In genomic region chr3:75942303-75943060, GRCm38 (mm10) we compare ENCODE assay signal across 8 mouse cellular contexts. TPM values are rescaled to one million over a fixed set of nuclear protein-coding genes. Genes with fewer than 3 reads are reported as not detected.
DNase-seq lines count a peak whose midpoint lies in the region; ATAC-seq and TF ChIP-seq lines count a peak whose summit lies in the region.

No protein-coding gene starts in this region.

- peak overlapping the region; percentile 47 for H3K27ac ChIP-seq in heart, embryonic 12.5 days (ENCODE audit: poor library complexity, severe bottlenecking)
- no peak overlapping the region for H3K27ac ChIP-seq in heart, adult 2 months
- peak overlapping the region; percentile 46; the same call in 1 of the 2 replicates for H3K27ac ChIP-seq in stomach, embryonic 16.5 days (ENCODE audit: low read length)

- TF ChIP-seq CTCF in heart, adult 2 months (IDR thresholded peaks at IDR 0.05), result no peak

- peaks cover 8% of the 10 kb centered on the region for H3K36me3 ChIP-seq in heart, embryonic 12.5 days
- no peaks in the 10 kb centered on the region; the same call in 1 of the 2 replicates for H3K36me3 ChIP-seq in heart, adult 2 months (ENCODE audit: control insufficient read depth, insufficient read depth, low read length)
- no peaks in the 10 kb centered on the region for H3K36me3 ChIP-seq in stomach, embryonic 16.5 days (ENCODE audit: control insufficient read depth, insufficient read depth, low read length)

- ATAC-seq in heart, embryonic 12.5 days (ENCODE audit: insufficient number of reproducible peaks, low FRiP score), result peak; percentile 72
- ATAC-seq in stomach, embryonic 16.5 days (ENCODE audit: insufficient read depth, low FRiP score), result peak; percentile 73; the same call in 1 of the 2 replicates

- H3K4me1 ChIP-seq in heart, embryonic 12.5 days (replicated peaks), result peaks cover 24% of the 10 kb centered on the region
- H3K4me1 ChIP-seq in heart, adult 2 months (ENCODE audit: control insufficient read depth, insufficient read depth, low read length), result peaks cover 1% of the 10 kb centered on the region
- peaks cover 15% of the 10 kb centered on the region for H3K4me1 ChIP-seq in stomach, embryonic 16.5 days (ENCODE audit: control insufficient read depth, insufficient read depth, low read length)

- H3K9ac ChIP-seq in heart, embryonic 12.5 days, result no peak overlapping the region
- no peak overlapping the region for H3K9ac ChIP-seq in heart, adult 2 months (ENCODE audit: low read depth, low read length)
- H3K9ac ChIP-seq in stomach, embryonic 16.5 days (ENCODE audit: low read length), result no peak overlapping the region

- intact Hi-C loops in heart, adult 2 months (cut with DNase I), result no loop called here
- intact Hi-C loops in left cerebral cortex, postnatal 14 days (cut with DNase I), result no loop called here

- no peaks in the 10 kb centered on the region for H3K9me3 ChIP-seq in heart, embryonic 12.5 days (replicated peaks)
- no peaks in the 10 kb centered on the region for H3K9me3 ChIP-seq in stomach, embryonic 16.5 days (replicated peaks; ENCODE audit: control insufficient read depth, low read length)

- no peaks in the 10 kb centered on the region for H3K27me3 ChIP-seq in heart, embryonic 12.5 days (replicated peaks)
- no peaks in the 10 kb centered on the region for H3K27me3 ChIP-seq in heart, adult 2 months (ENCODE audit: control insufficient read depth, insufficient read depth, low read length)
- H3K27me3 ChIP-seq in stomach, embryonic 16.5 days (ENCODE audit: control insufficient read depth, insufficient read depth, low read length), result no peaks in the 10 kb centered on the region

- no peak overlapping the region for H3K4me3 ChIP-seq in heart, embryonic 12.5 days
- H3K4me3 ChIP-seq in heart, adult 2 months, result no peak overlapping the region
- H3K4me3 ChIP-seq in stomach, embryonic 16.5 days (replicated peaks; ENCODE audit: low read length), result no peak overlapping the region

- H3K79me2 ChIP-seq in heart, adult 2 months (replicated peaks; ENCODE audit: control insufficient read depth, insufficient read depth, low read length), result peaks cover 3% of the 10 kb centered on the region

- no peak for DNase-seq in heart, adult 2 months
- peak; percentile 4 for DNase-seq in ovary, postnatal 36 days (ENCODE audit: low spot score)
- no peak for DNase-seq in ovary, adult 18-20 months (ENCODE audit: low spot score)
- peak; percentile 28 to 51 for DNase-seq in left cerebral cortex, postnatal 14 days (ENCODE audit: low spot score in 2 of 2)
- no peak for DNase-seq in gastrocnemius, postnatal 10 days
- no peak for DNase-seq in adrenal gland, postnatal 25 days

- 55% methylated on average over 12 of the region's 12 CpGs for WGBS in heart, embryonic 12.5 days
- 41% methylated on average over 12 of the region's 12 CpGs for WGBS in heart, adult 2 months
- 38% methylated on average over 12 of the region's 12 CpGs for WGBS in stomach, embryonic 16.5 days

- H3K4me2 ChIP-seq in heart, embryonic 12.5 days, result no peak overlapping the region; the same call in 1 of the 2 replicates
- H3K4me2 ChIP-seq in stomach, embryonic 16.5 days (ENCODE audit: low read depth, low read length), result no peak overlapping the region

- no peak for TF ChIP-seq POLR2A in heart, adult 2 months (IDR thresholded peaks at IDR 0.05; ENCODE audit: insufficient read depth, low read depth, low read length)

- TF ChIP-seq EP300 in heart, adult 2 months (IDR thresholded peaks at IDR 0.05; ENCODE audit: insufficient read depth, low read depth, low read length), result no peak

RNA-seq across cellular contexts. Expression of gene Golim4, which starts 14.3 kb away (rescaled TPM):
- polyA plus RNA-seq in heart, embryonic 12.5 days (2016; fragmentation: Nextera tagmentation; extraction: Ambion mirVana), result 62.9 and 69.1 TPM in 2 replicates
- total RNA-seq in heart, adult 2 months (2021), result 10 to 100 TPM; 15.2 to 16.5 TPM
- 12.4 and 17.4 TPM in 2 replicates for polyA plus RNA-seq in heart, adult 2 months (2012; rRNA removed)
- 10 to 100 TPM; 17.7 to 19.1 TPM for total RNA-seq in left cerebral cortex, postnatal 14 days (2021)
- 70.0 and 77.6 TPM in 2 replicates for polyA plus RNA-seq in stomach, embryonic 16.5 days (2015; fragmentation: Nextera tagmentation; extraction: Ambion mirVana)
- total RNA-seq in gastrocnemius, postnatal 10 days (2021), result 10 to 100 TPM; 36.3 to 49.2 TPM
- total RNA-seq in adrenal gland, postnatal 25 days (2021), result 116 and 135 TPM in 2 replicates

Comparison
In these comparisons a context has a peak if more than half of its experiments do, and no peak if none do; other contexts are left out.
1. DNase-seq: peak in ovary, postnatal 36 days (single experiment) and left cerebral cortex, postnatal 14 days (2 of 2); none in heart, adult 2 months (0 of 2), ovary, adult 18-20 months (single experiment), gastrocnemius, postnatal 10 days (single experiment) and adrenal gland, postnatal 25 days (single experiment).